Mouse (Mus musculus) spleen, adult 2 months (tissue): ENCODE measurements around the gene Gm43064. TPM values are rescaled to one million over a fixed set of nuclear protein-coding genes. Genes with fewer than 3 reads are reported as not detected.

Experiments used
- DNase-seq, 2 experiments: peaks; one replicate each; pipeline versions ENCODE4 v3.0.0 to v3.0.0-alpha.2; 2012 to 2021; ENCODE audit warnings: low spot score in 2 of 2, low read depth in 1 of 2
- H3K27ac ChIP-seq: fragments of 200-500 bp; 2 replicates; pipeline ENCODE4 v1.5.1; 2012; ENCODE audit warnings: low read length, inconsistent platforms; ENCODE audit not compliant: insufficient read depth
- H3K27me3 ChIP-seq: fragments of 200-500 bp; 2 replicates; pipeline ENCODE4 v1.6.1; 2012; ENCODE audit warnings: mild to moderate bottlenecking, moderate library complexity, low read length, inconsistent platforms; ENCODE audit not compliant: control insufficient read depth, insufficient read depth
- H3K36me3 ChIP-seq: fragments of 200-500 bp; 2 replicates; pipeline ENCODE4 v1.6.1; 2012; ENCODE audit warnings: mild to moderate bottlenecking, low read length, inconsistent platforms; ENCODE audit not compliant: control insufficient read depth, insufficient read depth
- H3K4me1 ChIP-seq: fragments of 200-500 bp; 2 replicates; pipeline ENCODE4 v1.6.1; 2011; ENCODE audit warnings: inconsistent platforms; ENCODE audit not compliant: control insufficient read depth, insufficient read depth, insufficient read length
- H3K4me3 ChIP-seq: fragments of 200-500 bp; 2 replicates; pipeline ENCODE4 v1.5.1; 2011; ENCODE audit warnings: mild to moderate bottlenecking, inconsistent platforms; ENCODE audit not compliant: insufficient read depth, insufficient read length; ENCODE audit errors: extremely low read depth
- CTCF ChIP-seq: fragments of 200-500 bp; IDR thresholded peaks from 2 replicates; pipeline ENCODE4 v1.5.1; 2011; ENCODE audit warnings: mild to moderate bottlenecking, inconsistent platforms; ENCODE audit not compliant: insufficient read depth, insufficient read length, insufficient replicate concordance; ENCODE audit errors: extremely low read depth
- POLR2A ChIP-seq: fragments of 200-500 bp; IDR thresholded peaks from 2 replicates; pipeline ENCODE4 v1.6.1; 2011; ENCODE audit warnings: low read depth, low read length, inconsistent platforms
- WGBS: fragments of 180-500 bp; shearing (Covaris S2); methylation state at CpG from one replicate; pipeline ENCODE4 v1.1.7; 2018; 5-methylcytosine and 5-hydroxymethylcytosine counted together
- polyA plus RNA-seq: library from polyadenylated mRNA; depleted of rRNA; stranded (reverse); fragments of >200 nt; gene quantifications from 2 replicates; pipeline ENCODE4 v1.2.3, GENCODE M21; 2012; rRNA removed

Gene Gm43064
- polyA plus RNA-seq, 1 experiment, result 0.40 TPM

GRCm38 (mm10) chr3:103885946-103886345, 76.6 kb downstream of the Gm43064 start:
- Histone ChIP-seq H3K36me3 (peaks cover 22% of the 10 kb centered on the region), H3K4me3 (no peak overlapping the region), H3K27me3 (no peaks in the 10 kb centered on the region), H3K27ac (peak overlapping the region; percentile 50), H3K4me1 (no peaks in the 10 kb centered on the region)
- 51% methylated on average over 11 of the region's 11 CpGs for WGBS
- no peak for DNase-seq
- TF ChIP-seq CTCF, result no peak
- TF ChIP-seq POLR2A, result no peak

DNA sequence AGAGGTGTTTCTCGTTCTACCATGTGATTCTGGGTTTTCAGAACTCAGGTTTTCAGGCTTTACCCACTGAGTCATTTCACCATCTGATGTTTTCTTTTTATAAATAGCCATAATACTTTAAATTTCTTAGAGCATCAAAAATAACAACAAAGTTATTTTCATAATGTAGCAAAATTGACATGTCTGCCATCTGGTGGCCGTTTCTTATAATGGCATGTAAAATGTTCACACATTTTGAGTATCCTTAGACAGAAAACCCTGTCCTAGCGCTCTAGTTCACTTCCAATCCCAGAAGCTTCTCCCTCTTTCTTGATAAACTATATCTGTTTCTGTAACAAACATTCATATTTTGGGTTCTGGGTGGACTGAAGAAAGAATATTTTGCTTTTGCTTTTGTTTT, 78.2 kb downstream of the Gm43064 start:
- no peaks in the 10 kb centered on the region for H3K4me1 ChIP-seq
- no peak overlapping the region for H3K4me3 ChIP-seq
- DNase-seq, result peak; percentile 26 to 50
- 36% methylated on average over 3 of the region's 3 CpGs for WGBS
- H3K27me3 ChIP-seq, result no peaks in the 10 kb centered on the region
- H3K27ac ChIP-seq, result no peak overlapping the region; the same call in 1 of the 2 replicates
- peaks cover 28% of the 10 kb centered on the region for H3K36me3 ChIP-seq
- no peak for TF ChIP-seq POLR2A
- TF ChIP-seq CTCF, result no peak

Other genes starting within 250 kb of the Gm43064 start
- gene Syt6, start 234.3 kb upstream of the Gm43064 start, polyA plus RNA-seq, result 0.25 and 0.41 TPM in 2 replicates
- gene Atg4a-ps, start 163.5 kb upstream of the Gm43064 start, polyA plus RNA-seq, result not detected in 2 replicates
- 17.9 and 18.2 TPM in 2 replicates for gene Olfml3, start 71.6 kb upstream of the Gm43064 start, polyA plus RNA-seq
- not detected in 2 replicates for gene Gm10964, start 70.2 kb upstream of the Gm43064 start, polyA plus RNA-seq
- gene Hipk1, start 18.0 kb upstream of the Gm43064 start, polyA plus RNA-seq, result 72.4 and 84.4 TPM in 2 replicates
- 16.2 and 18.8 TPM in 2 replicates for gene Dclre1b, start 129 bp upstream of the Gm43064 start, polyA plus RNA-seq
- gene Ap4b1, start 53 bp upstream of the Gm43064 start, polyA plus RNA-seq, result 14.5 and 14.7 TPM in 2 replicates
- gene Bcl2l15, start 23.0 kb downstream of the Gm43064 start, polyA plus RNA-seq, result 0.13 and 0.18 TPM in 2 replicates
- 23.8 and 27.3 TPM in 2 replicates for gene Ptpn22, start 50.2 kb downstream of the Gm43064 start, polyA plus RNA-seq
- gene Rsbn1, start 104.5 kb downstream of the Gm43064 start, polyA plus RNA-seq, result 3.5 and 5.2 TPM in 2 replicates
- 4.1 and 5.6 TPM in 2 replicates for gene Phtf1, start 158.5 kb downstream of the Gm43064 start, polyA plus RNA-seq